Mouse (Mus musculus) Patski (cell line): ENCODE measurements around the gene Sulf2. TPM values are rescaled to one million over a fixed set of nuclear protein-coding genes. Genes with fewer than 3 reads are reported as not detected.

ENCODE experiments used
- ATAC-seq: fragments of 100-300 bp; one replicate; pipeline ENCODE4 v1.8.0; 2021
- CTCF ChIA-PET: fragments of 350-600 bp; sonication (Branson Sonifier 250); formaldehyde crosslinking; loops from one replicate; lab custom pipeline; 2022; ENCODE audit warnings: inconsistent platforms; lab: Charles Lee
- POLR2A ChIA-PET: fragments of 350-600 bp; sonication (Branson Sonifier 250); formaldehyde crosslinking; loops from one replicate; lab custom pipeline; 2022; ENCODE audit warnings: antibody characterized with exemption, inconsistent platforms; lab: Charles Lee
- DNase-seq: peaks from one replicate; pipeline ENCODE4 v3.0.0-alpha.2; 2011; ENCODE audit warnings: low read depth, low spot score
- H3K27me3 ChIP-seq: fragments of 371-371 bp; one replicate; pipeline ENCODE4 v1.5.1; 2021
- CTCF ChIP-seq: fragments of 100-300 bp; IDR thresholded peaks from one replicate; pipeline ENCODE4 v1.5.1; 2021
- in situ Hi-C: fragments of 300-500 bp; cut with MboI; formaldehyde crosslinking; loops from 3 replicates; pipeline ENCODE4 v1.11.1; 2018; ENCODE audit warnings: low pct_unique_long_range_greater_than_20kb, mixed read lengths
- polyA plus RNA-seq: library from polyadenylated mRNA; unstranded; gene quantifications from one replicate; pipeline ENCODE4 v1.2.3, GENCODE M21; 2021

The Sulf2 gene
- polyA plus RNA-seq, 1 experiment from 2014 or later: 31.6 TPM

DNA sequence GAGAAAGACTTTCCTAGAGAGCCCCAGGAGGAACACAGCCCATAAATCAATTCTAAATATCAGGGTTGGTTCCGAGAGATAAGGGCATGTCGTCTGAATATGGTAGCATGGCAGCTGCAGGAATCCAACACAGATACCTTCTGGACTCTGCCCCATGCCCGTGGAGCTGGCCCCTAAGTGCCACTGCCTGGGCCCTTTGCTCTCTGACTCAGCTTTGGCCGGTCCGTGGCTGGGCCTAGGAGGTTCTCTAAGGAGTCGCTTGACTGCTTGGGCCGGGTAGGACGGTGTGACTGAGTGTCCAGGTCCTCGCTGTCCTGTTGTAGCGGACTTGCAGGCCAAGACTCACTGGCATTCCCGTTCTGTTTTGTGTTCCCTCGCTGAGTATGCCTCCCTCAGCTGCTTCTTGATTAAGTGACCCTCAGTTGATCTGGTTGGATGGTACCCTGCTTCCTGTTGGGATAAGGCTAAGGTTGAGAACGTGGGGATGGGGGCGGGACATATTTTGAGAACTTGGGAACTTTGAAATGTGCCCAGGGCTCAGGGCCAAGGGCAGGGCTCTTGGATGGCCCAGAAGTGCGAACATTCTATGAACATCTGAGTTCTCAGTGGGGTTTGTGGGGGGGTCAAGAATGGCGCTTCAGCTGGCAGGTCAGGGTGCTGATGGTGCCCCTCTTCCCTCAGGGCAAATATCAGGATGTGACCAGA, 30.9 kb upstream of the Sulf2 start:
- no peak for TF ChIP-seq CTCF
- ChIA-PET POLR2A (no interaction called here), CTCF (no interaction called here)
- DNase-seq (no peak), ATAC-seq (no peak)
- H3K27me3 ChIP-seq: peaks cover 4% of the 10 kb centered on the region
- in situ Hi-C loops: no loop called here

GRCm38 (mm10) chr2:166185768-166186167, 30.3 kb upstream of the Sulf2 start:
- peaks cover 4% of the 10 kb centered on the region for H3K27me3 ChIP-seq
- POLR2A ChIA-PET: no interaction called here
- DNase-seq (no peak), ATAC-seq (no peak)
- CTCF ChIA-PET: no interaction called here
- in situ Hi-C loops: no loop called here
- no peak for TF ChIP-seq CTCF

DNA sequence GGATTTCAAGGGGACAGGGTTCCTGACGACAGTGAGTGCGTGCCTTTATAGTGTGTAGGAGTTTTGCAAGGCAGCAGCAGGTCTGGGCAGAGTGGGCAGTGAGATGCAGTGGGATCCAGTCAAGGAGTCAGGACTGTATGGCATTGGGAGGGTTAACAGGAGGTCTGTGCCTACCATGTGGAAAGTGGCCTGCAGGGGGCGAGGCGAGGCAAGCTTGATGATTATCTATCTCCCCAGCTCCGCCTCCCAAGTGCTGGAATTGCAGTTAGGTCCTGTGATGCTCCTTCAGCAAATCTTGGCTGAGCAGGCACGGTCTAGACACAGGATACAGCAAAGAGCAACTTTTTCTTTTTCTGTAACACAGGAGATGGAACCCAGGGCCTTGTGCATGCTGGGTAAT, 29.0 kb upstream of the Sulf2 start:
- ChIA-PET POLR2A (no interaction called here), CTCF (interaction anchor here (0.8 kb wide), 1 partner anchor 29 kb away, joined by 3 read pairs; the partner anchor contains the start of gene Sulf2)
- in situ Hi-C loops: no loop called here
- peaks cover 4% of the 10 kb centered on the region for H3K27me3 ChIP-seq
- ATAC-seq (no peak), DNase-seq (no peak)
- TF ChIP-seq CTCF: no peak

- ATAC-seq (no peak), DNase-seq (no peak)
- in situ Hi-C loops: no loop called here
- H3K27me3 ChIP-seq: peaks cover 3% of the 10 kb centered on the region
- CTCF ChIA-PET: no interaction called here
- TF ChIP-seq CTCF: no peak
- POLR2A ChIA-PET: no interaction called here
Observed at GRCm38 (mm10) chr2:166182009-166182685, 26.7 kb upstream of the Sulf2 start.

GRCm38 (mm10) chr2:166180744-166181508, 25.5 kb upstream of the Sulf2 start:
- ChIA-PET POLR2A (no interaction called here), CTCF (no interaction called here)
- TF ChIP-seq CTCF: no peak
- ATAC-seq (no peak), DNase-seq (no peak)
- in situ Hi-C loops: no loop called here
- peaks cover 2% of the 10 kb centered on the region for H3K27me3 ChIP-seq

DNA sequence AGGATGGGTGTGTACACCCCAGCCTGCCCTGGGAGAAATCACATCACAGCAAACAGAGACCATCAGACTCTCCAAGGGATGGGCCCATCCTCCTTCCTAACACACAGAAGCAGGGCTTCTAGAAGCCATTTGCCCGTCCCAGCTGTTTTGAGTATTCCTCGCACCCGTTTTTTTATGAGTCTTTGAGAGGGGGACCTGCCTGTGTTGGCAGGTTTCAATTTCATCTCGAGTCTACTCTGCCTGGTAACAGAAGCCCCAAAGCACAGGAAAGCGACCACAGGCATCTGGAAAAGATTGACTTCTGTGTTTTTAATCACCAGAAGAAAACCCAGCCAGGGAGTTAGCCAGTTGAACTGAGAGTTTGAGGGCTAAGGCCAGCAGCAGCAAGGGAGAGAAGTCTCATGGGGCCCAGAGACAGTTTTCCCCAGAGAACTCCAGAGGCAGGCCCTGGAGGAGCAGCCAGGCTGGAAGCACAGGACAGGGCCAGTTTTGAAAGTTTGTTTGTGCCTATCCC, 24.7 kb upstream of the Sulf2 start:
- ATAC-seq: no peak
- CTCF ChIA-PET: no interaction called here

GRCm38 (mm10) chr2:166179457-166180101, 24.1 kb upstream of the Sulf2 start:
- CTCF ChIA-PET: interaction anchor here (0.6 kb wide), 1 partner anchor 264 kb away, joined by 3 read pairs; no protein-coding TSS in a partner anchor
- POLR2A ChIA-PET: no interaction called here
- no peak for TF ChIP-seq CTCF
- H3K27me3 ChIP-seq: peaks cover 2% of the 10 kb centered on the region
- ATAC-seq (no peak), DNase-seq (no peak)
- in situ Hi-C loops: no loop called here

More for the DNA sequence above, 24.7 kb upstream of the Sulf2 start:
- no peak for TF ChIP-seq CTCF
- POLR2A ChIA-PET: no interaction called here
- peaks cover 2% of the 10 kb centered on the region for H3K27me3 ChIP-seq
- in situ Hi-C loops: no loop called here
- no peak for DNase-seq

DNA sequence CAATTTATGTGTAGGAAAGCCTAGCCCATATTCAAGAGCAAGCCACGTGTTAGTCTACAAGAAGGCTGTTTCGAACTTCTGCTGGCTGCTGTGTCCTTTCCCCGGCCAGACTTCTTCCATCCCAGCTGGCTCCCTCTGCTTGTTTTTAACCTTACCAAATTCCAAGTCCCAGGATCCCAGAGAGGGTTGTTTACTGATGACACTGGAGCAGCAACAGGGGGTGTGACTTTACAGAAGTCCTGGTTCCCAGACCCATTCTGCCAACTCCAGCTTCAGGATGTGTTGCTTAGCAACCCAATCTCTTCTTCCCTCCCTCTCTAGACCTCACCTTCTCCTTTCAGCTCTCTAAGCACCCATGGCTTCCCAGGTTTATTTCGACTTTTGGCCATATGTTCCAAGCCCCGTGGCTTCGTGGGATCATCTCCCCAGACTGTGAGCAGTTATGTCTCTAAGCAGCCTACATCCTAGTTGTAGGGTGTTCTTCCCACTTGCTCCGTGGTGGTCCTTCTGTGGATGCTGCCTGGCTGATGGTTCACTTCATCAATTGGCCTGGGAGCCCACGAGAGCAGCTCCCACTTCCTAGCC, 20.2 kb upstream of the Sulf2 start:
- ChIA-PET CTCF (no interaction called here), POLR2A (interaction anchor here (0.7 kb wide), 1 partner anchor 12 kb away, joined by 3 read pairs; no protein-coding TSS in a partner anchor)
- in situ Hi-C loops: no loop called here
- no peak for TF ChIP-seq CTCF
- DNase-seq (no peak), ATAC-seq (no peak)
- H3K27me3 ChIP-seq: peaks cover 14% of the 10 kb centered on the region

DNA sequence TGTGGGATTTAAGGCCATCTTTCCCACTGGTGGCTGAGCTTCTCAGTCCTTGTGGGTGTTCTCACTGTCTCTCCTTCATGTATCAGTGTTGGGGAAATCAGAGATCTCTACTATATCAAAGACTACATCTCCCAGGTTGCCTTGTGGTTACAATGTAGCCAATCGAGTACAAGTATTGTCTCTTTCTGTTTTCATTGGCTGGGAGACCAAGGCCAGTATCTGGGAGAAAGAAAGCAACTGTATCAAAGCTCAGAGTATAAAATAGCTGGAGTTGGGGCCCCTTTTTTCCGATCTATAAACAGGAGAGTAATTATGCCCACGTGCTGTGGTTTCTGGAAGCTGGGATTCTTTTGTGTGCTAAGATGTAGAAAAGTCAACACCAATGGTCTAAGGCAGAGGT, 19.7 kb upstream of the Sulf2 start:
- TF ChIP-seq CTCF: no peak
- DNase-seq: no peak
- CTCF ChIA-PET: no interaction called here
- in situ Hi-C loops: no loop called here
- H3K27me3 ChIP-seq: peaks cover 14% of the 10 kb centered on the region
- ATAC-seq: no peak
- POLR2A ChIA-PET: interaction anchor here (0.7 kb wide), 1 partner anchor 11 kb away, joined by 3 read pairs; no protein-coding TSS in a partner anchor

GRCm38 (mm10) chr2:166173169-166173568, 17.7 kb upstream of the Sulf2 start:
- peaks cover 14% of the 10 kb centered on the region for H3K27me3 ChIP-seq

More at GRCm38 (mm10) chr2:166173169-166173568, 17.7 kb upstream of the Sulf2 start:
- TF ChIP-seq CTCF: no peak
- ChIA-PET POLR2A (no interaction called here), CTCF (no interaction called here)
- ATAC-seq (no peak), DNase-seq (no peak)
- in situ Hi-C loops: no loop called here
